Mouse (Mus musculus) adrenal gland (tissue): ENCODE results near the gene Zkscan1.
"Not testable (repeated sequence)": the region's sequence is repeated elsewhere in the genome, so short reads cannot be mapped to it uniquely, and the experiment has no call there.

Experiments
- intact Hi-C: fragments of 180-260 bp; cut with DNase I; formaldehyde crosslinking; loops from one replicate; pipeline ENCODE4 v1.15.1; 2025
- long read RNA-seq, 2 experiments: library from polyadenylated mRNA; unstranded; transcript quantifications; one replicate each; pipeline ENCODE4 v2.0.0; 2020; ENCODE audit warnings: borderline replicate concordance in 1 of 2; ENCODE audit not compliant: insufficient replicate concordance in 1 of 2

Gene Zkscan1
- long read RNA-seq, experiment 1, full-length matches to known transcripts: 5 of 14 reads
- long read RNA-seq, experiment 1, partial matches to known transcripts: 0 of 14 reads
- long read RNA-seq, experiment 1, other reads (novel, unspliced or antisense): 9 of 14 reads
- long read RNA-seq, experiment 2, full-length matches to known transcripts: 8 of 12 reads
- long read RNA-seq, experiment 2, partial matches to known transcripts: 0 of 12 reads
- long read RNA-seq, experiment 2, other reads (novel, unspliced or antisense): 4 of 12 reads

DNA sequence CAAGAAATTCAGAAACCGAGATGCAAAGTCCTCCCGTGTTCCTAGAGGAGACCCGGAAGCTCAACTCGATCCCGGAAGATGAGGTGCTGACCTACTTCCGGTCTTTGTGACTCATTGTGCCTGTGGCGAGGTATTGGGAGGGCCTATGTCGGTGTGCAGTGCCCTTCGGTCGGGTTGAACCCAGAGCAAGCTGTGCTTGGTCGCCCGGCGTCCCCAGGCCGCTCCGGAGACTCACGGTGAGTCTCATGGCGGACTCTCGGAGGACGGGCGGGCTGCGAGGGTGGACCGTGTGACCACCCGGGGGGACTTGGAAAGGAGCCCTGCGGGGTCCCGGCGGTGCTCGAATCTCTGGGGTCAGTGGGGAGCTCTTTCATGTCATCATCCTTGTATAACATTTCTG is at the start of gene Zkscan1:
Gene Zkscan1, plus strand, starts transcription at position 89 of the 400 bp plus-strand sequence.
- intact Hi-C loops: no loop called here

DNA sequence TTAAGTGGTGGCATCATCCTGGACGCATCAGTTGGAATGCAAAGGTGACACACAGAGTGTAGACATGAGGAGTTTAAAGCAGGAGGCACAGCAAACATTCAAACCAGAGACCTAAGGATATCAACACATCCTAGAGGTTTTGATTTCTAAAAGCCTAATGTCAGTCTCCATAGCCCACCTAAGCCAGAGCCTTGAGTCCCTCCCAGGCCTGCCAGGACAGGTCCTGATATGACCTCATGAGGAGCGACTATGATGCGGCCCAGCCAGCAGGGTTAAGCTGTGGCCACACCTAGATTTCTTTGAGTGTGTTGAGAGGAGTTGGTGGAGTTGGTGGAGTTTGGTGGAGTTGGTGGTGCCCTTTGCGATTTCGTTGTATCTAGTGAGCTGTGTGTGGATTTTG is 32.0 kb upstream of the Zkscan1 start, which contains the start of gene Smok3c:
Gene Smok3c, plus strand, starts transcription at position 301 of the 400 bp plus-strand sequence.
- intact Hi-C loops: not testable (repeated sequence)

DNA sequence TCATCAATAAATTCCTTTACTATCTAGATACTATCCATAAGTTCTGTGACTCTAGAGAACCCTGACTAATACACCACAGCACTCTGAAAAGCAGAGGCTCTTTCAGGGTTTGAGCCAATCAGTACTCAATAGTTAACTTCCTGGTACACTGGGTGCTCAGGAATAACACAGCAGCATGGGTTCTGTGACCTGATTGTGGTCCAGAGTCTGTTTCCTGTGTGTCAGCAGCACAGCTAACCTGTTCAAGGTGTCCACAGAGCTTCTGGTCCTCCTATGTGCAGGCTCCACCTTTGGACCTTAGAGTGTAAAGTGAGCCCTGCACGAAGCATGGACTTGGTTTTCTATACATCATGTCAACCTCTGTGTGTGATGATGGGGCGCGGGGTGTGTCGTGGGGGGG is 11.1 kb upstream of the Zkscan1 start:
- intact Hi-C loops: no loop called here

DNA sequence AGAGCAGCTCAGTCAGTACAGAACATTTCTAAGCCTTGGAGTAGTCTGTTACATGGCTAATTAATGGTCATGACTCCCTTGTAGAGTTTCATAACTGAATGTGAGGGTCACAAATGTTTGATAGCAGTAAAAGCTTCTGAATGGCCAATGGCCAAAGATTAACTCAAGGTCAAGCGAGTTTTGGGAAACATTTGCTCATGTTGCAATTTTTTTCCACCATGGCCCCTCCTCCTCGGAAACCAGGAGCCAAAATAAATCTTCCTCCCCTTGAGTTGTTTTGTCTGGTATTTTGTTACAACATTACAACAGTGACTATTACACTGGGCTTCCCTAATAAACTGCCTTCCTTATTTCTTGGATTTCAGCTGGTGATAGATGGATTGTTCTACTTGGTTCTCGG is 9.2 kb upstream of the Zkscan1 start:
- intact Hi-C loops: no loop called here

DNA sequence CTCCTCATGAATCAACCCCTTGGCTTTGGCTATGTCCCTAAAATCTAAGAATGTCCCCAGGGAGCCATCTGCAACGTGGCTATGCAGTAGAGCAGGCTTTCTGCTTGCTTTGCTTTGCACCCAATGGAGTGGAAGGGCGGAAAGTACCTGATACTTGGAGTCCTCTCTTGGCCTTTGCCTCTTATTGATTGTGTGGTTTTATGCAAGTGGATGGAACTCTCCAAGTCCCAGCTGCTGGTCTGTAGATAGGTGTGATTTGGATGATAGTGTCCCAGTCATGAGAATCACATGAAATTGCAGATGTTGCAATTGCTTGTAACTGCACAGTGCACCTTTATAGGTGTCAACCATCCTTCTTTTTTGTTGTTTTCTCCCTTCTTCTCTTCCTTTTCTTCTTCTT is 8.7 kb upstream of the Zkscan1 start:
- intact Hi-C loops: no loop called here

DNA sequence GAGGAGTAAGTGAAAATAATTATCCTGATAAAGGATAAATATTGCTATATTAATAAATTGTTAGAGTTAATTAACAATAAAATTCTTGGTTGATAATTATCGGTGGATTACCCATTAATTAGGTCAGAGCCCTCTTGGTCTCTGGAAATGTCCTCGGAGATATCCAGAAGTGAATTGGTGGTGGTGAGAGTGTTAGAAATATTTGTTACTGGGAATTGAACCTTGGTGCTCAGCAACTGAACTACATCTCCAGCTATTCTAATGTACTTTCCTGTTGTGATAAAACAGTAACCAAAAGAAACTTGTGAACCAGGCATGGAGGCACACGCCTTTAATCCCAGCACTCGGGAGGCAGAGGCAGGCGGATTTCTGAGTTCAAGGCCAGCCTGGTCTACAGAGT is 4.4 kb upstream of the Zkscan1 start:
- intact Hi-C loops: no loop called here

DNA sequence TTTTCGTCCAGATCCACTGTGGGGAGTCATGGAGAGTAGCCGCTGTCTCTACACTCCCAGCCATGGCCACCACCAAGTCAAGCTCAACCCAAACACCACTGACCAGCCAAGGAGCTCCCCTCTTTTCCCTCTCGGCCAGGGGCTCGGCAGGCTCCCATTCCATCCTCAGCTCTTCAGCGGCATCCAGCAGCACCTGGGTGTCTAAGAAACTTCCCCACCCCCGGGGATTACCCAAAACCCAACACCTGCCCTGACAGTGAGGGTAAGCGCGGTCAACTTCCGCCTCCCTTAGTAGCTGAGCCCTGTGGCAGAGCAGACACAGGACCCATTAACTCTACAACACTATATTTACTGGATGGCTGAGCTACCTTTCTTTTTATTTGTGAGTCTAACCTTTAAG is 3.4 kb upstream of the Zkscan1 start:
- intact Hi-C loops: no loop called here

DNA sequence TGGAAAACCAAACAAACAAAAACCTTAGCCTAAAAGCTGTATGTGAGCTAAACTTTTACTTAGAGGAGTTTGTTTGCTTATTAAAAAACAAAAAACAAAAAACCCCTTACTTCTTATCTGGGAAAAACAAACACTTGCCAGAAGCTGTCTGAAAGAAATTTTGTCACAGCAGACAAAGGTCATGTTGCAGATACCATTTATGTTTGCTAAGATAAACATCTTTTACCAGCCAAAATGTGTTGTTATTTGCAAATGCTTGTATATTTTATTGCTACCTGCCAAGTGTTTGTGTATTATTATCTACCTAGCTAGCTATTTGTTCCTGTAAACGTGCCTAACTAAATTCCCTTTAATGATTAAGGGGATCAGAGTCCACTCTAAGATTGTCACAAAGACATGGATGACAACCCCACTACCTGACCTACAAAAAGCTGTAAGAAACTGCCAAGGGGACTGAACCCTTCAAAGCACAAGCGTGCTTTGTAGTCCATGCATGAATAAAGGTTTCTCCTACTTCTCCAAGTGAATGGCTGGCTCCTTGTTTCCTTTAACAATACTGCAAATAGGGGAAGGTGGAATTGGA is 1.5 kb upstream of the Zkscan1 start:
- intact Hi-C loops: no loop called here

DNA sequence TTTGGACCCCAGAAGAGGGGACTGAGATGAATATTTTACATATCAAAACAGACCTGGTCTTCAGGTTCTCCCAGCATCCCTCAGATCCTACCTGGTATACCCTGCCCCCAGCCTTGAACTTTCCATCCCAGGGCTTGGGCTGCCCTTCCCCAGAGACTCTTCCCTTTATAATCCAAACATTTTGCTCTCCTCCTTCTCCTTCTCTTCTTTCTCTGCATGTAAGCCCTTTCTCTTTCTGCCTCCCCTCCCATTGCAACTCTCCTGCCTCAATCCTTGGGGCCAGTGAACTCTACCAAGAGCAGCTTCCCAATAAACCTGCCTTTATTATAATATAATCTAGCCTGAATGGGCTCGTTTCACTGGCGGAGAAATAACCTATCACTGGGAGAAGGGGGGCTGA is 948 bp upstream of the Zkscan1 start:
- intact Hi-C loops: no loop called here

DNA sequence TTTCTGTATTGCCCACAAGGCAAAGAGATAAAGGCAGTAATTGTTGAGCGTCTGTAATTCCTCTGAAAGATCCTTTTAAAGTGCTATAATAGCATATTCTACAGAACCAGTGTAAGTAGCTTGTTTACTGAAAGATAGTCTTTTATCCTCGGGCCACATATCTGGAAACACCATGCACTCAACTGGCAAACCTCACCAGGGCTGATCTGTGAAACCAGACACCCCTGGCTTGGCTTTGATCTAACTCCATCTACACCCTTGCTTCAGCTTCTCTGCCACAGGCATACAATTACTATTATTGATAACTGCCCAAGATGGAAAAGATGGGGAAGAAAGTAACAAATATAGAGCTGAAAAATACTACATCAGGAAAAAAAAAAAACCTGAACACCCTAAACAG is 377 bp upstream of the Zkscan1 start:
- intact Hi-C loops: no loop called here

DNA sequence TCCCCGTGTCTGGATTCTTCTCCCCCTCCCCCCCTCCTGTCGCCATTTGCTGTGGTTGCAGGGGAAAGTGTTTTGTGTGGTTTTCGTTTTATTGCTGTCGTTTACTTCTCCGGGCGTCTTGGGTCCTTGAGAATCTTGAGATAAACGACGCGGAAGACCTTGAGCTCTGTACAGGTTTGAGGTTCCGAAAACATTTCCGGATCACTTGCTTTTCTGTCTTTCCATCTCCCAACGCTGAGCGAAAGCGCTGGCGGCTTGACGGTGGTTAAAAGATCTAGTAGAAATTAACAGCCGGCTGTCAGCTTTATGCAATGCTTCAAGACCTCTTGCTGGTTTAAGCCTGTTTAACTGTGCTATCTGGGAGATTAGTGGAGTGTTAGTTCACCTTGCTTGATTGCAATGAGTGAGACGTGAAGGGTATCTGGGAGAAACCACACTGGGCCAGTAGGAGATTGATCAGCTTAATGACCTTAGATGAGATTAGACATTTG is 582 bp downstream of the Zkscan1 start:
- intact Hi-C loops: no loop called here

DNA sequence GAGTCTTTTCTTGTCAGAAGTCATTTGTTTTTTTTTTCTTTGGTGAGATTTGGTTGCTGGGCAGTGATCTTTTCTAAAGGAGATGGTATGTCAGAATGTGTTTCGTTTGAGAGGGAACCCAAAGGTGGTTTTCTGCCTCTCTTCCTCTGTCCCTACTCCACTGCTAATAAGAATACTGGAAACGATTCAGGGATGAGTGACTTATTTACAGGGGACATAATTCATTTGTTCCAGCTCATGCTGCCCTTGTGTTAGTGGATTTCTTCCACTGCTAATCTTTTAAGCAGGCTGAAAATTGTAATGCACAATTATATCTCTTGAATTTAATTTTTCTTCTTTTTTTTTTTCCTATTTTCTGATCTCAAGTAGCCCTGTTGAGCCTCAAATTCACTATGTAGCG is 2.0 kb downstream of the Zkscan1 start:
- intact Hi-C loops: no loop called here

DNA sequence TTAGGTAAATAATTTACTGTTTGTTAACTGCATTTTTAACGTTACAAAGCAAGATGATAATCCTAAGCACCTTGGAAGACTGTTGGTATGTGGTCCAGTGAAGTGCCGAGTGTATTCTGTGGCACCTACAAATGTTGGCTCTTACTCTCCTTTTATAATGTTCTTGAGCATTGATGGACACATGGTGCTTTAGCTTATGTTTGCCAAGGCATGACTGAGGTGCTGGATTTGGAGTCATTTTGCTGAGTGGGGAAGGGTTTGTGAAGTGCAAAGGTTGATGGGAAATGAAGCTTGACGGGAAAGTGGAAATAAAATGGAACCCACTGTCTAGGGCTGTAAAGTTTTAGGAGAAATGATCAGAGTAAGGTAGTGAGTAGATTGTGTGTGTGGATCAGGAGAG is 3.5 kb downstream of the Zkscan1 start:
- intact Hi-C loops: no loop called here

DNA sequence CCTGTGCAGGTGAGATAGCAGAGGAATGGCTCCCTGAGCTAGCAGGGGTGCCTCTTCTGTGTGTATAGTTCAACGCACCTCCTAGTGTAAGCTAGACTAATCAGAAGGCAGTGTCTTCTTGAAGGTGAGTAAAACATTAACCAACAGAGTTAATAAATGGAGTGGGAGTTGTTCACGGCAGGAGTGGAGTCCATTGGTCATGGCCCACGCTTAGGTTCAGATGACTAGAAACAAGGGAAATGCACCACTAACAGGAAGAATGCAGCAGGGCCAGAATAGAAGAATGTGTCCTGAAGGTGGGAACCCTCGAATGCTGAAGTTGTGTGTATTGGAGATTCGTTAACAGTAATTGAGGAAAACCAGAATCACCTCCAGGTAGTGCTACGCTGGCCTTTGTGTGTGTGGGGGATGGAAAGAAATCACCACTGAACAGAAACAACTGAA is 4.2 kb downstream of the Zkscan1 start:
- intact Hi-C loops: no loop called here

DNA sequence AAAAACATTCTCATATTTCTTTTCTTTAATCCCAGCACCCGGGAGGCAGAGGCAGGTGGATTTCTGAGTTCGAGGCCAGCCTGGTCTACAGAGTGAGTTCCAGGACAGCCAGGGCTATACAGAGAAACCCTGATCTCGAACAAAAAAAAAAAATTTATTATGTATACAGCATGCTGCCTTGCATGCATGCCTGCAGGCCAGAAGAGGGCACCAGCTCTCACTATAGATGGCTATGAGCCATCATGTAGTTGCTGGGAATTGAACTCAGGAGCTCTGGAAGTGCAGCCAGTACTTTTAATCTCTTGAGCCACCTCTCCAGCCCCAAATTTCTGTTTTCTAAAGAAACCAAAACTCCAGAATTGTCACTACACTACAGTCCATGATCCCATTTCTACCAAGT is 5.4 kb downstream of the Zkscan1 start:
- intact Hi-C loops: no loop called here

DNA sequence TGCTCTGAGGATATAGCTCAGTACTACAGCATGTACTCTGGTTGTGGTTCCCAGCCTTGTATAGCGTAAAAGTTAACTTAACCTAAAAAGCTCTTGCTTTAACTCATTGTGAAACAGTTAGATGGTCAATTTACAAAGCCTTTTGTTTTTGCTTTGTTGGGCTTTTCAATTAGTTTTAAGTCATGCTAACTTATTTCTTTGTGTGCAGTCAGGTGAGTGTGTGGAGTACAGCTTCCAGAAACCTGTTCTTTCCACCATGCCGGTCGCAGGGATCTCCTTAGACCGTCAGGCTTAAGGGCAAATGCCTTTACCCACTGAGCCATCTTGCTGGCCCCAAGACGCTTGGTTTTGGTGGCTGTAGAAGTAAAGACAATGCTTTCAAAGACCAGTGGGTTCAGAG is 5.9 kb downstream of the Zkscan1 start:
- intact Hi-C loops: no loop called here

DNA sequence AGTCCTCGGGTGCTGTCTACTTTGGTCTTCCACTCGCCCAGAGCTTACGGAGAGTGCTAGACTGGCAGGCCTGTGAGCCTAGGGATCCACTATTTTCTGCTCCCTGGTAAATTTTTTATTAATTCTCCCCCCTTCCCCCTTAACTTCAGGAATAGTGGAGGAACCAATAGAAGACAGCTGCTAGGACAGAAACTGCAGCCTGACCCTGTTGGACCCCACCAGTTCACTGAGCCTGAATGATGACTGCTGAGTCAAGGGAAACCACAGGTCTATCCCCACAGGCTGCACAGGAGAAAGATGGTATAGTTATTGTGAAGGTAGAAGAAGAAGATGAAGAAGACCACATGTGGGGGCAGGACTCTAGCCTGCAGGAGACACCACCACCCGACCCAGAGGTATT is 7.9 kb downstream of the Zkscan1 start:
- intact Hi-C loops: no loop called here

DNA sequence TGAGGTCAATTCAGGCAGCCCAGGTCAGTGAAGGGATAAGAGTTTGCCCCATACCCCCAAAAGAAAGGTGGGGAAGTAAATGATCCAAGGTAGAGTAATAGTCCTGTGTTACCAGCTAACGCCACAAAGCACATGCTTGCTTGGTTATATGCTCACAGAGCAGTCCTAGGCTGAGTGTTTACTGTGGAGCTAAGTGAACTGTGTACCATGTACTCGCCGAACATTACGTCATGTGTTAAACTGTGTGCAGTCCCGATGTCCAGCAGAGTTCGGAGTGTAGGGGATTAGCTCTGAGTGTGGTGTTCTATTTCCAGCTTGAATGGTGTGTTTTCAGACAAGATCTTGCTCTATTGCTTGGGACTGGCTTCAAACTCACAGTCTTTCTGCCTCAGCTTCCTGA is 9.6 kb downstream of the Zkscan1 start:
- intact Hi-C loops: no loop called here

DNA sequence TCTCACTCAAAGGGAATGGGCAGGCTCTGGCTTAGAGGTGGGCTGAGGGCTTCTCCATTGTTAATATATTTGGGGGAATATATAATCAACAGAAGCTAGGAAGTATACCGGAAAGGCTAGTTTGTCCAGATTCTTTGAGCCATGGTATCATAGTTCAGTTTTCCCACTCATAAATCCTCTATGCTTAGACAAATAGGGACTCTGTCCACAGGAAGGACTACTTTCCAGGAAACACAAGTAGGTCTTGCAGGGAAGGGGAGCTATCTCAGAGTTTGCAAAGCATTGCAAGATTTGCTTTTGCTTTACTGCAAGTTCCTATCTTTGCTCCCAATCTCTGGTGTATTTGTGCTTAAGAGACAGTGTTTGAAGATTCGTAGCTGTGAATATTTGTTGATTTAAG is 20.1 kb downstream of the Zkscan1 start:
- intact Hi-C loops: no loop called here

DNA sequence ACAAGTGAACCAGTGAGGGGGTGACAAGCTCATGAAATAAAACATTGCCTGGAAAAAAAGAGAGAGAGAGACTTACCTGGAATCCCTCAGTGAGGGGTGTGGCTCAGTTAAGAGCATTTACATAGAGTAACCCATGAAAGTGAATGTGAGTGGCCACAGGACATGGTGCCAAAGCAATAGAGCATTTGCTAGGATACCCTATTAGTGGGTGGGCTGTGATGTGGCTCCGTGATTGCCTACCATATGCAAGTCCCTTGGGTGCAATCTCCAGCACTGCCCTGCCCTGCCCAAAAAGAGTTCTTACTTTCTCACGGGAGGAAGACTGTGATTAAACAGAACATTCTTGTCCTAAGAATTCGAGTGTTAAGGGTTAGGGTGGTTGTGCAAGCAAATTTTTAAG is 22.2 kb downstream of the Zkscan1 start:
- intact Hi-C loops: no loop called here

DNA sequence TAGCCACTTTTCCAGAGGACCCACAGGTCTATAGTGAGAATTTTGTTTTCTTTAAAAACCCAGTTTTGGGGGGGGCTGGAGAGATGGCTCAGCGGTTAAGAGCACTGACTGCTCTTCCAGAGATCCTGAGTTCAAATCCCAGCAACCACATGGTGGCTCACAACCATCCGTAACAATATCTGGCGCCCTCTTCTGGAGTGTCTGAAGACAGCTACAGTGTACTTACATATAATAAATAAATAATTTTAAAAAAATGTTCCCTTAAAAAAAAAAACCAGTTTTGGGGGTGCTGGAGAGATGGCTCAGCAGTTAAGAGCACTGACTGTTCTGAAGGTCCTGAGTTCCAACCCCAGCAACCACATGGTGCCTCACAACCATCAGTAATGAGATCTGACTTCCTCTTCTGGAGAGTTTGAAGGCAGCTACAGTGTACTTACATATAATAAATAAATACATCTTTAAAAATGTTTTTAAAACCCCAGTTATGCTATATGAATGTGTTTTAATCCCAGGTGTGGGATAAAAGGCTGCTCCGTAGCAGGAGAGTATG is 25.0 kb downstream of the Zkscan1 start:
- intact Hi-C loops: not testable (repeated sequence)

DNA sequence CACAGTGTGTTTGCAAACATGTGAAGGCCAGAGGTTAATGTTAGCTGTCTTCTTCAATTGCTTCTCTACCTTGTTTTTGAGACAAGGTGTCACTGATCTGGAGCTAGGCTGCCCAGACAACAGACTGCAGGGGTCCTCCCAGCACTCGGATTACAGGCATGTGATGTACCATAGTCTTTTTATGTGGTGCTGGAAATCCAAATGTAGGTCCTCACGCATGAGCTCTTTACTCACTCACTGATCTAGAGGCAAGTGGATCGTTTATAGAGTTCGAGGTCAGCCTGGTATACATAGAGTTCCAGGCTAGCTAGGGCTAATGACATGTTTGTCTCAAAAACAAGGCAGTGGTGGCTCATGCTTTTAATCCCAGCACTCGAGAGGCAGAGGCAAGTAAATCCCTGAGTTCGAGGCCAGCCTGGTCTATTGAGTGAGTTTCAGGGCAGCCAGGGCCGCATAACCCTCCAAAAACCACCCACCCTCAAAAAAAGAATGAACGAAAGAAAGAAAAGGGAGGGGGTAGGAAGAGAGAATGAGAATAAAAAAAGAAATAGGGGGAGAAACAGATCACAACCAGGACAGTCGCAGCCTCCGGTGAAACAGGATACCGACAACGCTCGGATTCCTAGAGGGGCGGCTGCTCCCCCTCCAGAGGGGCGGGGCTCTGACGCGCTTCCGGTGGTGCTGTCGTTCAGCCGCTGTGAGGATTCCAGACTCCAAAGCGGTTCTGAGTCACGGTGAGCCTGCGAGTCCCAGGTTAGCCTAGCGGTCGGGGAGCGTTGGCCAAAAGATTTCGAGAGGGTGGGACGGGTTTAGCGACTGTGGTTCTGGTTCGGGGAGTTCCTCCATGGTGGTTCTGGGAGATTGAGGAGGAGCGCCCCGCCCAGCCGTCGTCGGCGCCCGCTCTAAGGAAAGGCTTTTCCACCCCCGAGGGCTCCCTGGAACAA is 31.6 kb downstream of the Zkscan1 start, which contains the start of gene Zscan21:
Gene Zscan21, plus strand, starts transcription at position 649 of the 944 bp plus-strand sequence.
- intact Hi-C loops: loop anchor here (1.0 kb wide), 1 partner anchor 39 kb away; the partner anchor contains the start of gene Zfp113
